Mouse (Mus musculus): ENCODE data around the gene Tecpr2. TPM values are rescaled to one million over a fixed set of nuclear protein-coding genes. Genes with fewer than 3 reads are reported as not detected.

Gene Tecpr2
- polyA plus RNA-seq, 1 experiment from 2014 or later, result 2.3 TPM

GRCm38 (mm10) chr12:110902106-110902505 lies 13.0 kb downstream of the Tecpr2 start:
- Histone ChIP-seq H3K27ac (replicated peaks in 1 of 2; ENCODE audit: control insufficient read depth in 1 of 2, insufficient read depth in 1 of 2, low read depth in 2 of 2, low read length in 2 of 2) (no peak overlapping the region), H3K27me3 (ENCODE audit: control insufficient read depth, insufficient read depth, low read length) (no peaks in the 10 kb centered on the region), H3K36me3 (ENCODE audit: control insufficient read depth, insufficient read depth, low read length) (peaks cover 4% of the 10 kb centered on the region; the same call in 1 of the 2 replicates), H3K4me3 (ENCODE audit: control insufficient read depth in 1 of 2, insufficient read depth in 1 of 2, low read depth in 1 of 2, low read length in 2 of 2) (no peak overlapping the region), H3K9ac (ENCODE audit: low read length) (no peak overlapping the region), H3K4me1 (ENCODE audit: control insufficient read depth in 2 of 2, insufficient read depth in 2 of 2, low read length in 2 of 2) (no peaks in the 10 kb centered on the region), H3K9me3 (ENCODE audit: control insufficient read depth, low read length) (no peaks in the 10 kb centered on the region), H3K4me2 (ENCODE audit: low read length) (no peak overlapping the region)
- no peak for ATAC-seq (ENCODE audit: insufficient number of reproducible peaks, insufficient read depth, low FRiP score, low read depth)
- WGBS, result 77% methylated on average over 4 of the region's 4 CpGs

DNA sequence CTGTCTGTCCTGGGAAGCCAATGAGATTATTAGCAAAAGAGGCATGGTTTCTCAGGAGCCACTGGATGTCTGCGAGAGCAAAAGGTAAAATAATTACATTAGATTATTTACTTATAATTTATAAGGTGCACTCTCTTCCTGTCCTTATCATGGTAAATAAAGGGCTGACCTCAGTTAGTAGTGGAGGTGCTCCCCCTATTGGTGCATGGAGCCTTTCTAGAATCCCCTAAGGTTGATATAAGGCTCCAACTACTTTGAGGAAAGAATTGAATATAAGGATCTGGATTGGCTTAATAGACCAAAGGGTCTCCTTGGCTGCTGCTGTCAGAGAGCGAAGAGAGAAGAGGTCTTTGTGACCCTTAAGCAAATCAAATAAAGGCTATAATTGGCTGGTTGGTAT lies 14.5 kb downstream of the Tecpr2 start:
- H3K9ac ChIP-seq (ENCODE audit: low read length), result no peak overlapping the region
- H3K4me3 ChIP-seq (ENCODE audit: control insufficient read depth in 1 of 2, insufficient read depth in 1 of 2, low read depth in 1 of 2, low read length in 2 of 2), result no peak overlapping the region
- ATAC-seq (ENCODE audit: insufficient number of reproducible peaks, insufficient read depth, low FRiP score, low read depth), result no peak
- H3K4me1 ChIP-seq (ENCODE audit: control insufficient read depth in 2 of 2, insufficient read depth in 2 of 2, low read length in 2 of 2), result no peaks in the 10 kb centered on the region
- H3K27me3 ChIP-seq (ENCODE audit: control insufficient read depth, insufficient read depth, low read length), result no peaks in the 10 kb centered on the region
- 88% methylated on average over 2 of the region's 2 CpGs for whole genome bisulfite sequencing
- H3K4me2 ChIP-seq (ENCODE audit: low read length), result no peak overlapping the region
- H3K36me3 ChIP-seq (ENCODE audit: control insufficient read depth, insufficient read depth, low read length), result no peaks in the 10 kb centered on the region
- H3K27ac ChIP-seq (replicated peaks in 1 of 2; ENCODE audit: control insufficient read depth in 1 of 2, insufficient read depth in 1 of 2, low read depth in 2 of 2, low read length in 2 of 2), result no peak overlapping the region
- H3K9me3 ChIP-seq (ENCODE audit: control insufficient read depth, low read length), result no peaks in the 10 kb centered on the region

DNA sequence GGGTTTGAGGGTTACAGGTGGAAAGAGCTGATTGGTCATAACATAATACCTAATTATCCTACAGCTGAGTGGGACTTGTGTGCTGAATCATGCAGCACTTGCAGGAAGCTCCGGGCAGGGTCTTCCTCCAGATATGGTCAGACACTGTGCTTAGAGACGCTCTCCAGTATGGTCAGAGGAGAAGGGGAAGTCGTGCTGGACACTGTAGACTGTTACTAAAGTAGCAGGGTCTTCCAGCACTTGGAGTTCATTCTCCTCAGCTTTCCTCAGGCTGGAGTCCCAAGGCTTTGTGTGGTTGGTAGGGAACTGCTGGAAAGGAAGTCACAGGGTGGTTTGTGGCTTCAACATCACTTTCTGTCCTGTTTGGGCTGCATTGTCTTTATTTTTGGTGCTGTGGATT lies 18.8 kb downstream of the Tecpr2 start:
- Histone ChIP-seq H3K9ac (ENCODE audit: low read length) (no peak overlapping the region), H3K27me3 (ENCODE audit: control insufficient read depth, insufficient read depth, low read length) (no peaks in the 10 kb centered on the region), H3K36me3 (ENCODE audit: control insufficient read depth, insufficient read depth, low read length) (no peaks in the 10 kb centered on the region), H3K4me2 (ENCODE audit: low read length) (no peak overlapping the region), H3K4me1 (ENCODE audit: control insufficient read depth in 2 of 2, insufficient read depth in 2 of 2, low read length in 2 of 2) (no peaks in the 10 kb centered on the region), H3K9me3 (ENCODE audit: control insufficient read depth, low read length) (no peaks in the 10 kb centered on the region), H3K27ac (replicated peaks in 1 of 2; ENCODE audit: control insufficient read depth in 1 of 2, insufficient read depth in 1 of 2, low read depth in 2 of 2, low read length in 2 of 2) (no peak overlapping the region), H3K4me3 (ENCODE audit: control insufficient read depth in 1 of 2, insufficient read depth in 1 of 2, low read depth in 1 of 2, low read length in 2 of 2) (no peak overlapping the region)
- ATAC-seq (ENCODE audit: insufficient number of reproducible peaks, insufficient read depth, low FRiP score, low read depth), result no peak
- 70% methylated on average over 3 of the region's 3 CpGs for WGBS

- Histone ChIP-seq H3K4me1 (ENCODE audit: control insufficient read depth in 2 of 2, insufficient read depth in 2 of 2, low read length in 2 of 2) (no peaks in the 10 kb centered on the region), H3K27ac (replicated peaks in 1 of 2; ENCODE audit: control insufficient read depth in 1 of 2, insufficient read depth in 1 of 2, low read depth in 2 of 2, low read length in 2 of 2) (no peak overlapping the region), H3K9me3 (ENCODE audit: control insufficient read depth, low read length) (no peaks in the 10 kb centered on the region), H3K4me3 (ENCODE audit: control insufficient read depth in 1 of 2, insufficient read depth in 1 of 2, low read depth in 1 of 2, low read length in 2 of 2) (no peak overlapping the region), H3K4me2 (ENCODE audit: low read length) (no peak overlapping the region), H3K36me3 (ENCODE audit: control insufficient read depth, insufficient read depth, low read length) (peaks cover under 1% of the 10 kb centered on the region; the same call in 1 of the 2 replicates), H3K27me3 (ENCODE audit: control insufficient read depth, insufficient read depth, low read length) (no peaks in the 10 kb centered on the region), H3K9ac (ENCODE audit: low read length) (no peak overlapping the region)
- WGBS, result 93% methylated on average over 2 of the region's 2 CpGs
- ATAC-seq (ENCODE audit: insufficient number of reproducible peaks, insufficient read depth, low FRiP score, low read depth), result no peak
Observed at GRCm38 (mm10) chr12:110909962-110910361, 20.9 kb downstream of the Tecpr2 start.

DNA sequence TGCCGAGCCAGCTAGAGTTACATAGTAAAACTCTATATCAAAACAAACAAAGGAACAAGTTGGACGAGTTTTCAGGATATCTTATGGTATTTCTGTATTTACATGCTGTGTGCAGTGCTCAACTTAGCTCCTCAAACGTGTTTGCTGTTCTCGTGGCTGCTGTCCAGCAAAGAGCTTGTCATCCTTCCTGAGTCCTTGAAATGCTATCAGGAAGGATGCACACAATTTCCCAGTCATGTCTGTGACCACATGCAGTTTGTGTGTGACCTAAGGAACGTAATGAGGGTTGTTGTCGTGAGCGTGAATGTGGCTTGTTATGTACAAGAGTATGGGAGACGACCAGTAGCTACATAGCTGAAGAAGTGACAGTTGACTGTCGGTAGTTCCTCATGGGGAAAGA lies 26.7 kb downstream of the Tecpr2 start:
- Histone ChIP-seq H3K9me3 (ENCODE audit: control insufficient read depth, low read length) (no peaks in the 10 kb centered on the region), H3K4me1 (ENCODE audit: control insufficient read depth in 2 of 2, insufficient read depth in 2 of 2, low read length in 2 of 2) (no peaks in the 10 kb centered on the region), H3K4me2 (ENCODE audit: low read length) (no peak overlapping the region), H3K9ac (ENCODE audit: low read length) (no peak overlapping the region), H3K27ac (replicated peaks in 1 of 2; ENCODE audit: control insufficient read depth in 1 of 2, insufficient read depth in 1 of 2, low read depth in 2 of 2, low read length in 2 of 2) (no peak overlapping the region), H3K27me3 (ENCODE audit: control insufficient read depth, insufficient read depth, low read length) (no peaks in the 10 kb centered on the region), H3K36me3 (ENCODE audit: control insufficient read depth, insufficient read depth, low read length) (peaks cover 36% of the 10 kb centered on the region), H3K4me3 (ENCODE audit: control insufficient read depth in 1 of 2, insufficient read depth in 1 of 2, low read depth in 1 of 2, low read length in 2 of 2) (no peak overlapping the region)
- 79% methylated on average over 9 of the region's 9 CpGs for WGBS
- no peak for ATAC-seq (ENCODE audit: insufficient number of reproducible peaks, insufficient read depth, low FRiP score, low read depth)

DNA sequence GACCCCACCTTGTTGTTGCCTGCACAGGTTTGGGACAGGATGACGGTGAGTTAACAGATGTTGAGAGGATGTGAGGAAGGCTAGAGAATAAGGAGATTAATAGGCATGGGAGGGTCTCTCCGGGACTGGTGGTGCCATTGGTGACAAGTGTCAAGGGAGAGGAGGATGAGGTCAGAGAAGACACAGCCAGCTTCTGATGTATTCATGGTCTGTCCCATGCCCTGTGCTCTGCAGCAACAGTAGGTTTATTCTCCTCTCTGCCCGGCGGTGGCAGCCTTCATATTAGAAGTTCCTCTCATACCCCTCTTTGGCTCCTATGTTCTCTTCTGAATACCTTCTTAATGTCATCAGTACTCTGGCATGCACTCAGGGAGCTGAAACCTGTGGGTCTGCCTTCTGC lies 31.2 kb downstream of the Tecpr2 start:
- H3K4me2 ChIP-seq (ENCODE audit: low read length), result no peak overlapping the region
- H3K4me3 ChIP-seq (ENCODE audit: control insufficient read depth in 1 of 2, insufficient read depth in 1 of 2, low read depth in 1 of 2, low read length in 2 of 2), result no peak overlapping the region
- 92% methylated on average over 4 of the region's 4 CpGs for WGBS
- H3K27me3 ChIP-seq (ENCODE audit: control insufficient read depth, insufficient read depth, low read length), result no peaks in the 10 kb centered on the region
- ATAC-seq (ENCODE audit: insufficient number of reproducible peaks, insufficient read depth, low FRiP score, low read depth), result no peak
- H3K9ac ChIP-seq (ENCODE audit: low read length), result no peak overlapping the region
- H3K9me3 ChIP-seq (ENCODE audit: control insufficient read depth, low read length), result no peaks in the 10 kb centered on the region
- no peaks in the 10 kb centered on the region for H3K4me1 ChIP-seq (ENCODE audit: control insufficient read depth in 2 of 2, insufficient read depth in 2 of 2, low read length in 2 of 2)
- H3K36me3 ChIP-seq (ENCODE audit: control insufficient read depth, insufficient read depth, low read length), result peaks cover 33% of the 10 kb centered on the region
- H3K27ac ChIP-seq (replicated peaks in 1 of 2; ENCODE audit: control insufficient read depth in 1 of 2, insufficient read depth in 1 of 2, low read depth in 2 of 2, low read length in 2 of 2), result no peak overlapping the region

DNA sequence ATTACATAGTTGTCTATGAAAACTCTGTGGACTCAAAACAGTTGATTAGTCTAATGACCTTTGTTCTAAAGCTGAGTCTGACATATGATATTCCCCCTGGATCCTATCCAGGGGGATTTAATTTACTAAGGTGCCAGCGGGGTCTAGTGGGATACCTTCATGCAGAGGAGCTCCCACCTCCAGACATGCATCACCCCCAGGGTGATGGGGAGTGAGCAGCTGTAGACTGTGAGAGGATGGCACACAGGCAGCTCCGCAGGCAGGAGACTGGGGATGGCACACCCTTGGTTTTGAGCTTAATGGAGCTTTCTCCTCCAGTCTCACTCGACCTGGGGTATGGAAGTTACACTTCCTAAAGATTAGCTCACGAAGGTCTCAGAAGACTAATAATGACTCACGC lies 32.5 kb downstream of the Tecpr2 start:
- no peak for ATAC-seq (ENCODE audit: insufficient number of reproducible peaks, insufficient read depth, low FRiP score, low read depth)
- no peaks in the 10 kb centered on the region for H3K4me1 ChIP-seq (ENCODE audit: control insufficient read depth in 2 of 2, insufficient read depth in 2 of 2, low read length in 2 of 2)
- WGBS, result 76% methylated on average over 5 of the region's 5 CpGs
- peaks cover 30% of the 10 kb centered on the region for H3K36me3 ChIP-seq (ENCODE audit: control insufficient read depth, insufficient read depth, low read length)
- H3K4me2 ChIP-seq (ENCODE audit: low read length), result no peak overlapping the region
- H3K4me3 ChIP-seq (ENCODE audit: control insufficient read depth in 1 of 2, insufficient read depth in 1 of 2, low read depth in 1 of 2, low read length in 2 of 2), result no peak overlapping the region
- H3K27me3 ChIP-seq (ENCODE audit: control insufficient read depth, insufficient read depth, low read length), result no peaks in the 10 kb centered on the region
- H3K9me3 ChIP-seq (ENCODE audit: control insufficient read depth, low read length), result no peaks in the 10 kb centered on the region
- no peak overlapping the region for H3K9ac ChIP-seq (ENCODE audit: low read length)
- no peak overlapping the region for H3K27ac ChIP-seq (replicated peaks in 1 of 2; ENCODE audit: control insufficient read depth in 1 of 2, insufficient read depth in 1 of 2, low read depth in 2 of 2, low read length in 2 of 2)

DNA sequence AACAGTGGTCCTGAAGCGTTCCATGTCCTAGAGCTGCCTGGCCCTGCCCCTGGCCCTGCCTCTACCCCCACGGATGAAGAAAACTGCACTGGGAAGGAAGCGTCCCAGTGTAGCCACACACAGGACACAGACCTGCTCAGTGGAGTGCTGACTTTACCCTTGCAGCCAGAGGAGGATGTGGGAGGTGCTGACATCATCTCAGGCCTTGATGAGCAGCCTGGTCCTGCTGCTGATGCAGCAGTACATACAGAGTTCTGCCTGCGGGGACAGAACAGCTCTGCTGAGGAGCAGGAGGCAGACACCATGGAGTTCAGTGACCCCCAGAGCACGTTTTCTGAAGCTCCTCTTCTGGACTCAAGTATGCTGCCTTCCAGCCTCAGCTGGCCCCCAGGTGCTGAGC lies 43.8 kb downstream of the Tecpr2 start:
- 65% methylated on average over 5 of the region's 5 CpGs for WGBS
- Histone ChIP-seq H3K36me3 (ENCODE audit: control insufficient read depth, insufficient read depth, low read length) (peaks cover 38% of the 10 kb centered on the region), H3K9ac (ENCODE audit: low read length) (no peak overlapping the region), H3K4me2 (ENCODE audit: low read length) (no peak overlapping the region), H3K27me3 (ENCODE audit: control insufficient read depth, insufficient read depth, low read length) (no peaks in the 10 kb centered on the region), H3K4me1 (ENCODE audit: control insufficient read depth in 2 of 2, insufficient read depth in 2 of 2, low read length in 2 of 2) (peaks cover 0 to 1% of the 10 kb centered on the region in 2 experiments; a peak in 1 of 4 replicates), H3K27ac (replicated peaks in 1 of 2; ENCODE audit: control insufficient read depth in 1 of 2, insufficient read depth in 1 of 2, low read depth in 2 of 2, low read length in 2 of 2) (no peak overlapping the region), H3K4me3 (ENCODE audit: control insufficient read depth in 1 of 2, insufficient read depth in 1 of 2, low read depth in 1 of 2, low read length in 2 of 2) (no peak overlapping the region), H3K9me3 (ENCODE audit: control insufficient read depth, low read length) (no peaks in the 10 kb centered on the region)
- ATAC-seq (ENCODE audit: insufficient number of reproducible peaks, insufficient read depth, low FRiP score, low read depth), result no peak
